Mouse (Mus musculus): ENCODE measurements at regions not wholly inside any gene's neighbourhood (a gene's known extent, or its start where the extent isn't known, plus 50 kb on each side); places are given as distances from the start of the nearest gene placed in this dataset.
"Not testable (repeated sequence)": the region's sequence is repeated elsewhere in the genome, so short reads cannot be mapped to it uniquely, and the experiment has no call there.

DNA sequence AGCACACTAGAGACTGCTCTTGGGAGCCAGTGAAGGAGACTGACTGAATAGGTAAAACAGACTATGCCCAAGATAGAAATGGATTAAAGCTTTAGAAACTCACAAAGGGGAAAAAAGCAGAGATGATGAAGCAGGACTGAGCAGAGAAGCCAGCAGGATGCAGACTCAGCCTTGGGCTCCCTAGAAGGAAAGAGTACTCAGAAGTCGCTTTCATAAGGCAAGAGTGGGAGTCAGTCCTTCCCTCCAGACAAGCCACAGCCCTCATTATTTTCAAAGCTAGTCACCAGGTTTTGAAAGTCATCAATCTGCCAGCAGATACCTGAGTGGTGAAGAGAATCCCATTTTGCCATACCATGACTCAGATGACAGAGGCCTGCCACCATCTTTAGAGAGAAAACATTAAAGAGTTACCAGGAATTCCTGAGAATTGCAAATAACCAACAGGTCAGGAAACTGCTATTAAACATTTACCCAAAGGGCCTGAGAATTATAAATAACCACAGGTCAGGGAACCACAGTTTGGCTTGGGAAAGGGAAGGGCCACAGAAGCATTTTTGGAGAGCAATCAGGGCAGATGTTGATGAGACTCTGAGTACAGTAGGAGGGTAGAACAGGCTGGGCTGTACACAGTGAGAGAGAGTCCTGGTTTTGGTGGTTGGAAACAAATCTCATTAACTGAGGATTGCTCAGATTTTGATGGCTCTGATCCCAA lies 77.4 kb downstream of the Ptgs2 start:
- no peak for TF ChIP-seq MYOD1 (IDR thresholded peaks at IDR 0.05; ENCODE audit: control insufficient read depth, insufficient read length, low read depth)
- no peak overlapping the region for H3ac ChIP-seq (ENCODE audit: control insufficient read depth, insufficient read length, low read depth)

DNA sequence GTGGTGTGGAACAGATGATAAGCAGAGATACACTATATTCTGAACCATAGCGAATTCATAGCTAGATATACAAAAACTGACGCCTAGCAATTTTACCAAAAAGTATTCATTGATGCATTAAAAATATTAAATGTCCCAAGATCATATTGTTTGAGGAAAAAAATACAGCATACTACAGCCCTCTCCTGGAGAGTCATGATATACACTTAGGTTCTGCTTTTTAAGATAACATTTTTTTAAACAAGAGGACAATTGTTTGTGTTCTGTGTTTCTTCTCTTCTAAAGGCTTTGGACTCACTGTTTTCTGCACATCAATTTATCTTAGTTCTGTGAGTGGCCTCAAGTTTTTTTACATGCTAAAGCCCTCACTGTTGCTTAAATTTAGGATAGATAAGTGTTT lies 102.2 kb downstream of the Ptgs2 start:
- H3K4me3 ChIP-seq (ENCODE audit: insufficient read depth, poor library complexity, severe bottlenecking), result no peak overlapping the region
- TF ChIP-seq CTCF (IDR thresholded peaks at IDR 0.05; ENCODE audit: control insufficient read depth, insufficient read depth, insufficient read length) (no peak), MYOG (IDR thresholded peaks at IDR 0.05; ENCODE audit: control insufficient read depth, extremely low read depth, insufficient read length) (no peak), MAX (IDR thresholded peaks at IDR 0.05) (no peak), USF1 (IDR thresholded peaks at IDR 0.05; ENCODE audit: low read depth) (no peak), MYOD1 (IDR thresholded peaks at IDR 0.05; ENCODE audit: control insufficient read depth, insufficient read length, low read depth) (no peak), CEBPB (IDR thresholded peaks at IDR 0.05; ENCODE audit: low read depth) (no peak), FOSL1 (IDR thresholded peaks at IDR 0.05; ENCODE audit: insufficient read depth, low read length, poor library complexity, severe bottlenecking) (no peak)
- no peaks in the 10 kb centered on the region for H3K79me2 ChIP-seq (ENCODE audit: control insufficient read depth, insufficient read depth)
- no peaks in the 10 kb centered on the region for H3K27me3 ChIP-seq (ENCODE audit: control insufficient read depth, insufficient read depth, insufficient read length)
- H3K79me3 ChIP-seq (ENCODE audit: low read depth), result no peaks in the 10 kb centered on the region
- no peak overlapping the region for H3ac ChIP-seq (ENCODE audit: control insufficient read depth, insufficient read length, low read depth)
- no peaks in the 10 kb centered on the region for H3K36me3 ChIP-seq (ENCODE audit: control insufficient read depth, insufficient read depth)

More for the DNA sequence above, 77.4 kb downstream of the Ptgs2 start:
- Histone ChIP-seq H3K4me3 (ENCODE audit: insufficient read depth, poor library complexity, severe bottlenecking) (no peak overlapping the region), H3K79me3 (ENCODE audit: low read depth) (no peaks in the 10 kb centered on the region), H3K27me3 (ENCODE audit: control insufficient read depth, insufficient read depth, insufficient read length) (no peaks in the 10 kb centered on the region), H3K79me2 (ENCODE audit: control insufficient read depth, insufficient read depth) (no peaks in the 10 kb centered on the region), H3K36me3 (ENCODE audit: control insufficient read depth, insufficient read depth) (no peaks in the 10 kb centered on the region)

- Histone ChIP-seq H3K79me2 (ENCODE audit: control insufficient read depth, insufficient read depth) (no peaks in the 10 kb centered on the region), H3K4me3 (ENCODE audit: insufficient read depth, poor library complexity, severe bottlenecking) (no peak overlapping the region), H3K36me3 (ENCODE audit: control insufficient read depth, insufficient read depth) (no peaks in the 10 kb centered on the region), H3K27me3 (ENCODE audit: control insufficient read depth, insufficient read depth, insufficient read length) (no peaks in the 10 kb centered on the region), H3K79me3 (ENCODE audit: low read depth) (no peaks in the 10 kb centered on the region), H3ac (ENCODE audit: control insufficient read depth, insufficient read length, low read depth) (no peak overlapping the region)
- TF ChIP-seq CTCF (IDR thresholded peaks at IDR 0.05; ENCODE audit: control insufficient read depth, insufficient read depth, insufficient read length) (no peak), FOSL1 (IDR thresholded peaks at IDR 0.05; ENCODE audit: insufficient read depth, low read length, poor library complexity, severe bottlenecking) (no peak), USF1 (IDR thresholded peaks at IDR 0.05; ENCODE audit: low read depth) (no peak), CEBPB (IDR thresholded peaks at IDR 0.05; ENCODE audit: low read depth) (no peak), MYOG (IDR thresholded peaks at IDR 0.05; ENCODE audit: control insufficient read depth, extremely low read depth, insufficient read length) (no peak), MYOD1 (IDR thresholded peaks at IDR 0.05; ENCODE audit: control insufficient read depth, insufficient read length, low read depth) (no peak), MAX (IDR thresholded peaks at IDR 0.05) (no peak)
Observed at GRCm38 (mm10) chr1:150212454-150212853, 106.8 kb upstream of the Pdc start.

DNA sequence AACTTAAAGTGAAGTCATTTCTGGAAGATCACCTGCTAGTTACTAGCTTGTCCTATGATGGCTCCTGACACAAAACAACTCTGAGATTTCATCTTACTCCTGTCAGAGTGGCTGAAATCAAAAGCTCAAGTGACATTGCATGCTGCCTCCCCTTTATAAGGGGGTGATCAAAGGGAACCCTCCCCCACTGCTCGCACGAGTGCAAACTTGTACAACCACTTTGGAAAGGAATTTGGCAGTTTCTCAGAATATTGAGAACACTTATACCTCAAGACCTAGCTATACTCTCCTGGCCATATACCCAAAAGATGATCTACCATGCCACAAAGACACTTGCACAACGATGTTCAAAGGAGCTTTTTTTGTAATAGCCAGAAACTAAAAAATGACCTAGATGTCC lies 102.5 kb upstream of the Pdc start:
- Histone ChIP-seq H3K79me2 (ENCODE audit: control insufficient read depth, insufficient read depth) (no peaks in the 10 kb centered on the region), H3K4me3 (ENCODE audit: insufficient read depth, poor library complexity, severe bottlenecking) (no peak overlapping the region), H3ac (ENCODE audit: control insufficient read depth, insufficient read length, low read depth) (no peak overlapping the region), H3K79me3 (ENCODE audit: low read depth) (no peaks in the 10 kb centered on the region), H3K36me3 (ENCODE audit: control insufficient read depth, insufficient read depth) (no peaks in the 10 kb centered on the region), H3K27me3 (ENCODE audit: control insufficient read depth, insufficient read depth, insufficient read length) (no peaks in the 10 kb centered on the region)
- no peak for TF ChIP-seq MYOG (IDR thresholded peaks at IDR 0.05; ENCODE audit: control insufficient read depth, extremely low read depth, insufficient read length)
- no peak for TF ChIP-seq CEBPB (IDR thresholded peaks at IDR 0.05; ENCODE audit: low read depth)
- no peak for TF ChIP-seq MAX (IDR thresholded peaks at IDR 0.05)

DNA sequence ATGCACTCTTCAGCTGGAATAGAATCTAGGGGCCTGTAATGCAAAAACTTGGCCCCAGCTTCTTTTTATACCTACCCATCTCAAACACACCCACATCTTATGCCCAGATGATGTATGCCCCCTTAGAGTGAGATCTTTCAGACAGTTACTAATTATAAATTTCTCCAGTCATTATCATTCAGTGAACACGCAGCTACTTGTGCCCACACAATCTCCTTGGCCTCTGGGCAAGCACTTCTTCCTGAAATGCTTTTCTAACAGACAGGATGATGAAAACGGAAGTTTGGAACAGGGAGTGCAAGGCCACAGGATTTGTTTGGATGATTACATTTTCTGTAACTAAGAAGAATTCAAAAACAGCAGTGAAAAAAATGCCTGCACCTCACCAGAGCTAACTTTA lies 100.4 kb upstream of the Pdc start:
- H3K79me2 ChIP-seq (ENCODE audit: control insufficient read depth, insufficient read depth), result no peaks in the 10 kb centered on the region
- no peak overlapping the region for H3ac ChIP-seq (ENCODE audit: control insufficient read depth, insufficient read length, low read depth)
- no peaks in the 10 kb centered on the region for H3K79me3 ChIP-seq (ENCODE audit: low read depth)
- no peaks in the 10 kb centered on the region for H3K27me3 ChIP-seq (ENCODE audit: control insufficient read depth, insufficient read depth, insufficient read length)
- H3K36me3 ChIP-seq (ENCODE audit: control insufficient read depth, insufficient read depth), result no peaks in the 10 kb centered on the region
- H3K4me3 ChIP-seq (ENCODE audit: insufficient read depth, poor library complexity, severe bottlenecking), result no peak overlapping the region
- TF ChIP-seq MYOD1 (IDR thresholded peaks at IDR 0.05; ENCODE audit: control insufficient read depth, insufficient read length, low read depth) (no peak), CTCF (IDR thresholded peaks at IDR 0.05; ENCODE audit: control insufficient read depth, insufficient read depth, insufficient read length) (no peak), MYOG (IDR thresholded peaks at IDR 0.05; ENCODE audit: control insufficient read depth, extremely low read depth, insufficient read length) (no peak), FOSL1 (IDR thresholded peaks at IDR 0.05; ENCODE audit: insufficient read depth, low read length, poor library complexity, severe bottlenecking) (no peak), MAX (IDR thresholded peaks at IDR 0.05) (no peak), USF1 (IDR thresholded peaks at IDR 0.05; ENCODE audit: low read depth) (no peak), CEBPB (IDR thresholded peaks at IDR 0.05; ENCODE audit: low read depth) (no peak)

GRCm38 (mm10) chr1:150225529-150225928 lies 93.7 kb upstream of the Pdc start:
- TF ChIP-seq CEBPB (IDR thresholded peaks at IDR 0.05; ENCODE audit: low read depth), result no peak
- no peak for TF ChIP-seq MYOD1 (IDR thresholded peaks at IDR 0.05; ENCODE audit: control insufficient read depth, insufficient read length, low read depth)
- no peak for TF ChIP-seq FOSL1 (IDR thresholded peaks at IDR 0.05; ENCODE audit: insufficient read depth, low read length, poor library complexity, severe bottlenecking)
- no peak for TF ChIP-seq MYOG (IDR thresholded peaks at IDR 0.05; ENCODE audit: control insufficient read depth, extremely low read depth, insufficient read length)
- no peak for TF ChIP-seq MAX (IDR thresholded peaks at IDR 0.05)
- TF ChIP-seq CTCF (IDR thresholded peaks at IDR 0.05; ENCODE audit: control insufficient read depth, insufficient read depth, insufficient read length), result no peak
- no peak for TF ChIP-seq USF1 (IDR thresholded peaks at IDR 0.05; ENCODE audit: low read depth)
- Histone ChIP-seq H3K27me3 (ENCODE audit: control insufficient read depth, insufficient read depth, insufficient read length) (no peaks in the 10 kb centered on the region), H3K79me2 (ENCODE audit: control insufficient read depth, insufficient read depth) (no peaks in the 10 kb centered on the region), H3ac (ENCODE audit: control insufficient read depth, insufficient read length, low read depth) (no peak overlapping the region), H3K36me3 (ENCODE audit: control insufficient read depth, insufficient read depth) (no peaks in the 10 kb centered on the region), H3K79me3 (ENCODE audit: low read depth) (no peaks in the 10 kb centered on the region), H3K4me3 (ENCODE audit: insufficient read depth, poor library complexity, severe bottlenecking) (no peak overlapping the region)

- not testable (repeated sequence) for H3K36me3 ChIP-seq (ENCODE audit: control insufficient read depth, insufficient read depth); H3K79me2 ChIP-seq (ENCODE audit: control insufficient read depth, insufficient read depth); H3K27me3 ChIP-seq (ENCODE audit: control insufficient read depth, insufficient read depth, insufficient read length); H3K79me3 ChIP-seq (ENCODE audit: low read depth); H3K4me3 ChIP-seq (ENCODE audit: insufficient read depth, poor library complexity, severe bottlenecking); H3ac ChIP-seq (ENCODE audit: control insufficient read depth, insufficient read length, low read depth)
Observed at GRCm38 (mm10) chr1:150239504-150239903, 79.7 kb upstream of the Pdc start.

Data from C2C12 (cell line).